Mouse (Mus musculus): Measurements from ENCODE around the gene Arhgef15. TPM values are rescaled to one million over a fixed set of nuclear protein-coding genes. Genes with fewer than 3 reads are reported as not detected.
A peak's percentile ranks its signal among the peaks of the same experiment; 100 is the strongest.
"Not testable (repeated sequence)": the region's sequence is repeated elsewhere in the genome, so short reads cannot be mapped to it uniquely, and the experiment has no call there.

The Arhgef15 gene
- total RNA-seq (2012; rRNA removed): 0.04 TPM in 1 of 2 replicates, not detected in the other
- not detected in 2 replicates for total RNA-seq (2014; rRNA removed)
- 0.12 TPM in 1 of 2 replicates, not detected in the other for polyA plus RNA-seq (2012; ENCODE audit: insufficient read length, low read depth)

- no peak within 1 kb of the TSS for H3K27ac ChIP-seq (ENCODE audit: insufficient read depth, low read depth)
Measured at GRCm38 (mm10) chr11:68957308-68957707, at the start of gene Arhgef15. Gene Arhgef15 (minus strand): TSS chr11:68957480.

GRCm38 (mm10) chr11:69006575-69006974, 49.3 kb upstream of the Arhgef15 start:
- H3K9me3 ChIP-seq (replicated peaks; ENCODE audit: low read length); H3K27me3 ChIP-seq (replicated peaks); H3K9ac ChIP-seq (ENCODE audit: insufficient read depth, low read depth); H3K27ac ChIP-seq (ENCODE audit: insufficient read depth, low read depth); dilution Hi-C loops (cut with MboI; ENCODE audit: extremely low pct_ligation_motif_present, extremely low pct_unique_long_range_greater_than_20kb, low sequenced_read_pairs); in situ Hi-C loops (cut with MboI; ENCODE audit: low pct_ligation_motif_present, low pct_unique_long_range_greater_than_20kb, low sequenced_read_pairs); DNase-seq (ENCODE audit: extremely low read depth): not testable (repeated sequence)
- peak overlapping the region in 1 of 3 experiments; percentile 68 for H3K4me3 ChIP-seq (replicated peaks in 1 of 3; ENCODE audit: low read depth in 2 of 3, low read length in 2 of 3, poor library complexity in 1 of 3)
- H3K79me2 ChIP-seq (replicated peaks; ENCODE audit: control insufficient read depth, extremely low read depth, insufficient read depth, poor library complexity, severe bottlenecking): peaks cover 53% of the 10 kb centered on the region
- 0 out of 2 replicates have a peak overlapping the region, but pooled peaks have one; percentile 91 for H3K4me2 ChIP-seq (ENCODE audit: insufficient read depth, low read depth, poor library complexity, severe bottlenecking)
- H3K4me1 ChIP-seq (ENCODE audit: control insufficient read depth in 1 of 2, insufficient read depth in 2 of 2): peaks cover 10 to 51% of the 10 kb centered on the region in 2 experiments
- peaks cover 17 to 55% of the 10 kb centered on the region in 2 experiments for H3K36me3 ChIP-seq (replicated peaks in 1 of 2; ENCODE audit: control insufficient read depth in 1 of 2, insufficient read depth in 1 of 2, low read length in 1 of 2)

More at GRCm38 (mm10) chr11:68957308-68957707, at the start of gene Arhgef15:
- Histone ChIP-seq H3K4me2 (ENCODE audit: insufficient read depth, low read depth, poor library complexity, severe bottlenecking) (no peak within 1 kb of the TSS), H3K79me2 (replicated peaks; ENCODE audit: control insufficient read depth, extremely low read depth, insufficient read depth, poor library complexity, severe bottlenecking) (no peaks in the 10 kb centered on the region), H3K4me3 (replicated peaks in 1 of 3; ENCODE audit: low read depth in 2 of 3, low read length in 2 of 3, poor library complexity in 1 of 3) (no peak within 1 kb of the TSS), H3K27me3 (replicated peaks) (peaks cover 35% of the 10 kb centered on the region), H3K4me1 (ENCODE audit: control insufficient read depth in 1 of 2, insufficient read depth in 2 of 2) (peaks cover 0 to 9% of the 10 kb centered on the region in 2 experiments; a peak in 3 of 4 replicates), H3K9me3 (replicated peaks; ENCODE audit: low read length) (no peaks in the 10 kb centered on the region), H3K9ac (ENCODE audit: insufficient read depth, low read depth) (no peak within 1 kb of the TSS), H3K36me3 (replicated peaks in 1 of 2; ENCODE audit: control insufficient read depth in 1 of 2, insufficient read depth in 1 of 2, low read length in 1 of 2) (no peaks in the 10 kb centered on the region)
- dilution Hi-C loops (cut with MboI; ENCODE audit: extremely low pct_ligation_motif_present, extremely low pct_unique_long_range_greater_than_20kb, low sequenced_read_pairs) (no loop called here), in situ Hi-C loops (cut with MboI; ENCODE audit: low pct_ligation_motif_present, low pct_unique_long_range_greater_than_20kb, low sequenced_read_pairs) (no loop called here)
- no peak for TF ChIP-seq USF2 (conservative IDR thresholded peaks at IDR 0.05; ENCODE audit: low read depth, low read length)
- TF ChIP-seq ZC3H11A (IDR thresholded peaks at IDR 0.05; ENCODE audit: low read depth, low read length): no peak
- no peak for TF ChIP-seq ETS1 (conservative IDR thresholded peaks at IDR 0.05; ENCODE audit: low read depth, low read length)
- TF ChIP-seq NRF1 (IDR thresholded peaks at IDR 0.05; ENCODE audit: low read depth, low read length): no peak
- no peak for TF ChIP-seq ZKSCAN1 (IDR thresholded peaks at IDR 0.05; ENCODE audit: borderline replicate concordance, low read depth, low read length)
- TF ChIP-seq ZNF384 (IDR thresholded peaks at IDR 0.05; ENCODE audit: low read depth, low read length): no peak
- no peak for TF ChIP-seq JUND (conservative IDR thresholded peaks at IDR 0.05; ENCODE audit: low read depth, low read length)
- no peak for DNase-seq (ENCODE audit: extremely low read depth)

- DNase-seq (ENCODE audit: extremely low read depth): no peak
- Histone ChIP-seq H3K27ac (ENCODE audit: insufficient read depth, low read depth) (no peak overlapping the region), H3K4me1 (ENCODE audit: control insufficient read depth in 1 of 2, insufficient read depth in 2 of 2) (peaks cover 10 to 45% of the 10 kb centered on the region in 2 experiments), H3K79me2 (replicated peaks; ENCODE audit: control insufficient read depth, extremely low read depth, insufficient read depth, poor library complexity, severe bottlenecking) (peaks cover 53% of the 10 kb centered on the region), H3K9me3 (replicated peaks; ENCODE audit: low read length) (no peaks in the 10 kb centered on the region), H3K9ac (ENCODE audit: insufficient read depth, low read depth) (no peak overlapping the region), H3K27me3 (replicated peaks) (no peaks in the 10 kb centered on the region), H3K36me3 (replicated peaks in 1 of 2; ENCODE audit: control insufficient read depth in 1 of 2, insufficient read depth in 1 of 2, low read length in 1 of 2) (peaks cover 31 to 69% of the 10 kb centered on the region in 2 experiments), H3K4me3 (replicated peaks in 1 of 3; ENCODE audit: low read depth in 2 of 3, low read length in 2 of 3, poor library complexity in 1 of 3) (no peak overlapping the region), H3K4me2 (ENCODE audit: insufficient read depth, low read depth, poor library complexity, severe bottlenecking) (no peak overlapping the region)
- dilution Hi-C loops (cut with MboI; ENCODE audit: extremely low pct_ligation_motif_present, extremely low pct_unique_long_range_greater_than_20kb, low sequenced_read_pairs): no loop called here
- in situ Hi-C loops (cut with MboI; ENCODE audit: low pct_ligation_motif_present, low pct_unique_long_range_greater_than_20kb, low sequenced_read_pairs): no loop called here
- TF ChIP-seq POLR2AphosphoS2 (IDR thresholded peaks at IDR 0.05; ENCODE audit: low read depth, low read length): no peak
- no peak for TF ChIP-seq MYC (IDR thresholded peaks at IDR 0.05; ENCODE audit: low read depth, low read length)
- no peak for TF ChIP-seq ZC3H11A (IDR thresholded peaks at IDR 0.05; ENCODE audit: low read depth, low read length)
Measured at GRCm38 (mm10) chr11:69005193-69005592, 47.9 kb upstream of the Arhgef15 start.

All from CH12.LX (cell line).